Mouse (Mus musculus) MEL (cell line): Measurements from ENCODE around the gene Vps4b. TPM values are rescaled to one million over a fixed set of nuclear protein-coding genes. Genes with fewer than 3 reads are reported as not detected.

Experiments used
- DNase-seq: peaks from one replicate; pipeline ENCODE4 v3.0.0; 2011; ENCODE audit warnings: low read depth, low spot score
- H3K27ac ChIP-seq: 2 replicates; pipeline ENCODE4 v1.5.1; 2012; ENCODE audit warnings: low read depth, mild to moderate bottlenecking, control low read depth, low read length, moderate library complexity; ENCODE audit not compliant: control insufficient read depth
- H3K27me3 ChIP-seq, 2 experiments: fragments of 150-350 bp in 1 of 2; sonication (generic) in 1 of 2; 2 replicates each; pipeline ENCODE4 v1.6.1; 2012; ENCODE audit warnings: low read length in 2 of 2, mild to moderate bottlenecking in 2 of 2, improper control_type of control experiment in 1 of 2, moderate library complexity in 1 of 2; ENCODE audit not compliant: insufficient read depth in 2 of 2, control insufficient read depth in 1 of 2
- H3K36me3 ChIP-seq, 2 experiments: 2 replicates each; pipeline ENCODE4 v1.6.1; 2012 to 2014; ENCODE audit warnings: low read length in 2 of 2, improper control_type of control experiment in 1 of 2, inconsistent platforms in 1 of 2, mild to moderate bottlenecking in 1 of 2; ENCODE audit not compliant: insufficient read depth in 2 of 2, control insufficient read depth in 1 of 2
- H3K4me1 ChIP-seq, 2 experiments: fragments of 150-350 bp in 1 of 2; sonication (generic) in 1 of 2; 2 replicates each; pipeline ENCODE4 v1.6.1; 2012; ENCODE audit warnings: low read length in 2 of 2, improper control_type of control experiment in 1 of 2, mild to moderate bottlenecking in 1 of 2; ENCODE audit not compliant: insufficient read depth in 2 of 2, control insufficient read depth in 1 of 2
- H3K4me3 ChIP-seq, 2 experiments: fragments of 150-350 bp in 1 of 2; sonication (generic) in 1 of 2; 2 replicates each; pipeline ENCODE4 v1.5.1; 2012; ENCODE audit warnings: low read depth in 2 of 2, low read length in 2 of 2, mild to moderate bottlenecking in 2 of 2, moderate library complexity in 2 of 2, control low read depth in 1 of 2, improper control_type of control experiment in 1 of 2; ENCODE audit not compliant: control insufficient read depth in 1 of 2, insufficient read depth in 1 of 2
- H3K79me2 ChIP-seq: 2 replicates; pipeline ENCODE4 v1.6.1; 2012; ENCODE audit warnings: mild to moderate bottlenecking, low read length, moderate library complexity; ENCODE audit not compliant: control insufficient read depth, poor library complexity, insufficient read depth
- H3K9ac ChIP-seq: 2 replicates; pipeline ENCODE4 v1.6.1; 2012; ENCODE audit warnings: low read depth, mild to moderate bottlenecking, control low read depth, low read length, moderate library complexity; ENCODE audit not compliant: control insufficient read depth, poor library complexity, severe bottlenecking
- H3K9me3 ChIP-seq: fragments of 150-350 bp; sonication (generic); replicated peaks from 2 replicates; pipeline ENCODE4 v1.6.1; 2012; ENCODE audit warnings: mild to moderate bottlenecking, low read length, improper control_type of control experiment, moderate library complexity; ENCODE audit not compliant: insufficient read depth
- BHLHE40 ChIP-seq: IDR thresholded peaks from 2 replicates; pipeline ENCODE4 v1.6.1; 2012; ENCODE audit warnings: low read depth, mild to moderate bottlenecking, inconsistent platforms, low read length, improper control_type of control experiment, borderline replicate concordance
- CHD1 ChIP-seq: IDR thresholded peaks from 2 replicates; pipeline ENCODE4 v1.6.1; 2012; ENCODE audit warnings: low read depth, mild to moderate bottlenecking, inconsistent platforms, low read length, improper control_type of control experiment
- CHD2 ChIP-seq: IDR thresholded peaks from 2 replicates; pipeline ENCODE4 v1.6.1; 2011; ENCODE audit warnings: low read length, improper control_type of control experiment
- CTCF ChIP-seq, 3 experiments: IDR thresholded peaks in 2 of 3; conservative IDR thresholded peaks in 1 of 3; 2 replicates each; pipeline ENCODE4 v1.5.1; 2011 to 2012; ENCODE audit warnings: low read length in 3 of 3, low read depth in 2 of 3, mild to moderate bottlenecking in 2 of 3, improper control_type of control experiment in 1 of 3, inconsistent platforms in 1 of 3, mixed read lengths in 1 of 3, moderate library complexity in 1 of 3; ENCODE audit not compliant: control insufficient read depth in 1 of 3, insufficient read depth in 1 of 3, poor library complexity in 1 of 3, severe bottlenecking in 1 of 3
- EP300 ChIP-seq, 2 experiments: IDR thresholded peaks; 2 replicates each; pipeline ENCODE4 v1.6.1; 2011; ENCODE audit warnings: improper control_type of control experiment in 2 of 2, low read length in 2 of 2, low read depth in 1 of 2, mild to moderate bottlenecking in 1 of 2
- ETS1 ChIP-seq: IDR thresholded peaks from 2 replicates; pipeline ENCODE4 v1.6.1; 2012; ENCODE audit warnings: low read depth, mild to moderate bottlenecking, inconsistent platforms, low read length, improper control_type of control experiment, moderate library complexity
- GATA1 ChIP-seq: IDR thresholded peaks from 2 replicates; pipeline ENCODE4 v1.6.1; 2011; ENCODE audit warnings: low read depth, low read length, improper control_type of control experiment
- MEF2A ChIP-seq: IDR thresholded peaks from 2 replicates; pipeline ENCODE4 v1.6.1; 2014; ENCODE audit warnings: low read depth, mild to moderate bottlenecking, inconsistent platforms, low read length, improper control_type of control experiment; ENCODE audit not compliant: poor library complexity, insufficient replicate concordance, severe bottlenecking; ENCODE audit errors: extremely low read depth
- NELFE ChIP-seq: IDR thresholded peaks from 2 replicates; pipeline ENCODE4 v1.6.1; 2011; ENCODE audit warnings: low read depth, low read length, improper control_type of control experiment
- POLR2AphosphoS5 ChIP-seq: IDR thresholded peaks from 2 replicates; pipeline ENCODE4 v1.6.1; 2012; ENCODE audit warnings: low read depth, borderline replicate concordance, mild to moderate bottlenecking, inconsistent platforms, low read length, moderate library complexity, mixed read lengths
- RCOR1 ChIP-seq: IDR thresholded peaks from 2 replicates; pipeline ENCODE4 v1.6.1; 2012; ENCODE audit warnings: low read depth, mild to moderate bottlenecking, inconsistent platforms, low read length, improper control_type of control experiment
- UBTF ChIP-seq: IDR thresholded peaks from 2 replicates; pipeline ENCODE4 v1.6.1; 2012; ENCODE audit warnings: low read depth, mild to moderate bottlenecking, inconsistent platforms, low read length, improper control_type of control experiment, moderate library complexity, borderline replicate concordance; ENCODE audit not compliant: insufficient read depth
- USF1 ChIP-seq: IDR thresholded peaks from 2 replicates; pipeline ENCODE4 v1.6.1; 2014; ENCODE audit warnings: low read depth, mild to moderate bottlenecking, inconsistent platforms, low read length, improper control_type of control experiment, moderate library complexity
- polyA plus RNA-seq, 2 experiments: library from polyadenylated mRNA; stranded (reverse) in 1 of 2; unstranded in 1 of 2; fragments of >175 nt in 1 of 2; fragments of >200 nt in 1 of 2; gene quantifications; 2 replicates each; pipeline versions ENCODE4 v1.2.1 to v1.2.4; 2012; ENCODE audit warnings: low replicate concordance in 2 of 2, low read depth in 1 of 2; ENCODE audit not compliant: insufficient read length in 2 of 2, insufficient read depth in 1 of 2, missing spikeins in 1 of 2
- total RNA-seq: library from RNA; depleted of rRNA; stranded (reverse); fragments of 300-350 nt; gene quantifications from 2 replicates; pipeline ENCODE4 v1.2.3, GENCODE M21; 2012

Gene Vps4b
- total and polyA plus RNA-seq, 3 experiments, result 43.9 to 91.1 (median 80.4) TPM

DNA sequence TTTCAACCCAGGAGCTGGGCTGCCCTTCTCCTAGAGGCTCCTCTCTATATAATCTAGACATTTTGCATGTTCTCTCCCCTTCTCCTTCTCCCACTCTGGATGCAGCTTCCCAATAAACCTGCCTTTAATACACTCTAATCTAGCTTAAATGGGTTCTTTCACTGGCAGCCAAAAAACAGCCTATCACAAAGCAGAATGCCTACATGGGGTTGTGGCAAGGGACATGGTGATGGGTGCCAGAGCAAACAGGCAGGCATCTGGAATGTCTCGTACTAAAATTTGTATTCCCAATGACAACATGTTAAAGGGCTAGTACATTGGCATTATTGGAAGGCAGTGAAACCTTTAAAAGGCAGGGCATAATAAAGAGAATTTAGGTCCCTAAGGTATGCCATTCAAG, 45.9 kb downstream of the Vps4b start:
- Histone ChIP-seq H3K27ac (no peak overlapping the region), H3K36me3 (peaks cover 13 to 20% of the 10 kb centered on the region in 2 experiments), H3K27me3 (no peaks in the 10 kb centered on the region), H3K4me1 (peaks cover 7 to 15% of the 10 kb centered on the region in 2 experiments), H3K4me3 (no peak overlapping the region), H3K9me3 (no peaks in the 10 kb centered on the region), H3K9ac (no peak overlapping the region), H3K79me2 (no peaks in the 10 kb centered on the region)
- DNase-seq, result no peak
- no peak for TF ChIP-seq USF1
- TF ChIP-seq UBTF, result no peak
- TF ChIP-seq MEF2A, result no peak
- TF ChIP-seq CHD1, result no peak
- TF ChIP-seq BHLHE40, result no peak
- TF ChIP-seq CTCF (IDR thresholded peaks at IDR 0.05 in 2 of 3, conservative IDR thresholded peaks at IDR 0.05 in 1 of 3; ENCODE audit: control insufficient read depth in 1 of 3, insufficient read depth in 1 of 3, low read depth in 2 of 3, low read length in 3 of 3, poor library complexity in 1 of 3, severe bottlenecking in 1 of 3), result no peak
- TF ChIP-seq POLR2AphosphoS5, result no peak
- no peak for TF ChIP-seq GATA1

DNA sequence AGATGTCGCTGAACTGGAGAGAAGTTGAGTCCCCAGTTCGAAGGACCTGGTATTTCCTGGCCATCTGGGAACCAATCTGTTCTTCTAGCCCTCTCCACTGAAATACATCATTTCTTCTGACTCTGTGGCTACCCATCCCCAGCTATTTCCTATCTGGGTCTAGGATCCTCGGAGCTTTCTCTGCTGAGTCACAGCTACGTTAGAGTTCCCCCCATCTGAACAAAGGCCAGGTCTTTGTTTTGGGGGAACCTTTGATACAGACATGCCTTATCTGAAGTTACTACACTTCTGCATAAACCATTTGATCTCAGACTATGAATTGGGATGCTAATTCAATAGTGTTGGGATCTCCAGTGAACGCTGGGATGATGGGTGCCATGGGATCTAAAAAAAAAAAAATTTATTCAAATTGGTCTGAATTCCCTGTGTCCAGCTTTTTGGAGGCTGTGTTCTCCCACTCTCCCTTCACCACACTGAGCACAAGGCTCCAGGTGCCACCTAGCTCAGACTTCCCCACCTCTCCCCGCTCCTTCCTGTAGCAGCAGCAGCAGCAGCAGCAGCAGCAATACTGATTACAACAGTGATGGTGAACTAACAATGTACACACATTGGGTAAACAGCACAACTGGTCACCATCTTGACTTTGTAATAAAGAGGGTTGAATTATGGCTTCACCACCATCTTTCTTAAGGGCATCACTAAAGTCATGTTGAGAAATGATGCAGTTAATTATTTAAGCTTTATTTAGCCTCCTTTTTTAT, 47.8 kb downstream of the Vps4b start:
- Histone ChIP-seq H3K27ac (no peak overlapping the region), H3K9ac (no peak overlapping the region), H3K9me3 (no peaks in the 10 kb centered on the region), H3K4me3 (no peak overlapping the region), H3K36me3 (peaks cover 13 to 16% of the 10 kb centered on the region in 2 experiments), H3K4me1 (peaks cover 7 to 15% of the 10 kb centered on the region in 2 experiments), H3K27me3 (no peaks in the 10 kb centered on the region), H3K79me2 (no peaks in the 10 kb centered on the region)
- TF ChIP-seq GATA1, result peak; percentile 47; the same call in 1 of the 2 replicates
- peak; percentile 34; the same call in 1 of the 2 replicates for TF ChIP-seq RCOR1
- no peak for TF ChIP-seq MEF2A
- TF ChIP-seq BHLHE40, result no peak
- peak; percentile 16 to 50; a peak in 1 of 4 replicates for TF ChIP-seq EP300 (IDR thresholded peaks at IDR 0.05; ENCODE audit: low read depth in 1 of 2, low read length in 2 of 2)
- 0 out of 2 replicates have a peak, but pooled peaks have one; percentile 44 for TF ChIP-seq ETS1
- peak; percentile 62 for DNase-seq

DNA sequence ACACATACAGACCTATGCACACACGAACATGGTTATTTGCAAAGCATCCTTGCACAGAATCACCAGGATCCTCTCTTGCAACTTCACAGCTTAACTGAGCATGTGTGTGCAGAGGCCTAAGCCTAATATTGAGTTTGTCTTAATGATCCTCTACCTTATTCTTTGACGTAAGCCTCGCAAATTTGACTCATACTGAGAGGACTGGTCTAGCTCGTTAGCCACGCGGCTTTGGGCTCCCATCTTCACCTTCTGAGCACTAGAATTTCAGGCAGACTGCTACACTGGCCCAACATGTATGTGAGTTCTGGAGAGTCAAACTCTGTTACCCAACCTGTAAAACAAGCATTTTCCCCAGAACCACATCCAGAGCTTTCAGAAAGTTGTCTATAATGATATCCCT, 53.5 kb downstream of the Vps4b start:
- H3K27me3 ChIP-seq, result no peaks in the 10 kb centered on the region
- no peak overlapping the region for H3K27ac ChIP-seq
- DNase-seq, result no peak
- H3K4me3 ChIP-seq, result no peak overlapping the region
- no peaks in the 10 kb centered on the region for H3K9me3 ChIP-seq
- TF ChIP-seq EP300 (IDR thresholded peaks at IDR 0.05; ENCODE audit: low read depth in 1 of 2, low read length in 2 of 2) (no peak), CHD2 (no peak), CHD1 (no peak), ETS1 (no peak), NELFE (no peak), BHLHE40 (no peak)
- no peaks in the 10 kb centered on the region for H3K4me1 ChIP-seq
- no peak overlapping the region for H3K9ac ChIP-seq
- H3K36me3 ChIP-seq, result peaks cover 0 to 5% of the 10 kb centered on the region in 2 experiments; a peak in 2 of 4 replicates
- H3K79me2 ChIP-seq, result no peaks in the 10 kb centered on the region
